Mouse (Mus musculus): ENCODE measurements at regions not wholly inside any gene's neighbourhood (a gene's known extent, or its start where the extent isn't known, plus 50 kb on each side); places are given as distances from the start of the nearest gene placed in this dataset.

GRCm38 (mm10) chr1:13993825-13994509 lies 2099.2 kb downstream of the 4930444P10Rik start:
- Histone ChIP-seq H3K27me3 (ENCODE audit: control insufficient read depth, insufficient read depth, low read length) (no peaks in the 10 kb centered on the region), H3K27ac (ENCODE audit: control insufficient read depth, insufficient read depth, low read depth, low read length) (no peak overlapping the region), H3K36me3 (ENCODE audit: control insufficient read depth, insufficient read depth, low read length) (no peaks in the 10 kb centered on the region), H3K4me1 (ENCODE audit: control insufficient read depth, insufficient read depth, low read length) (no peaks in the 10 kb centered on the region), H3K4me3 (ENCODE audit: control insufficient read depth, low read depth, low read length) (no peak overlapping the region)
- TF ChIP-seq CTCF (IDR thresholded peaks at IDR 0.05; ENCODE audit: control insufficient read depth, insufficient read depth, insufficient replicate concordance, low read depth, low read length) (no peak), POLR2A (IDR thresholded peaks at IDR 0.05; ENCODE audit: control insufficient read depth, low read depth, low read length) (no peak)

GRCm38 (mm10) chr1:13992978-13993377 lies 2100.1 kb downstream of the 4930444P10Rik start:
- Histone ChIP-seq H3K27ac (ENCODE audit: control insufficient read depth, insufficient read depth, low read depth, low read length) (no peak overlapping the region), H3K36me3 (ENCODE audit: control insufficient read depth, insufficient read depth, low read length) (no peaks in the 10 kb centered on the region), H3K4me3 (ENCODE audit: control insufficient read depth, low read depth, low read length) (no peak overlapping the region), H3K4me1 (ENCODE audit: control insufficient read depth, insufficient read depth, low read length) (no peaks in the 10 kb centered on the region), H3K27me3 (ENCODE audit: control insufficient read depth, insufficient read depth, low read length) (no peaks in the 10 kb centered on the region)
- TF ChIP-seq CTCF (IDR thresholded peaks at IDR 0.05; ENCODE audit: control insufficient read depth, insufficient read depth, insufficient replicate concordance, low read depth, low read length): no peak
- TF ChIP-seq POLR2A (IDR thresholded peaks at IDR 0.05; ENCODE audit: control insufficient read depth, low read depth, low read length): no peak

GRCm38 (mm10) chr1:13989360-13989759 lies 2103.8 kb downstream of the 4930444P10Rik start:
- Histone ChIP-seq H3K4me1 (ENCODE audit: control insufficient read depth, insufficient read depth, low read length) (no peaks in the 10 kb centered on the region), H3K27me3 (ENCODE audit: control insufficient read depth, insufficient read depth, low read length) (no peaks in the 10 kb centered on the region), H3K4me3 (ENCODE audit: control insufficient read depth, low read depth, low read length) (no peak overlapping the region), H3K27ac (ENCODE audit: control insufficient read depth, insufficient read depth, low read depth, low read length) (no peak overlapping the region), H3K36me3 (ENCODE audit: control insufficient read depth, insufficient read depth, low read length) (no peaks in the 10 kb centered on the region)
- no peak for TF ChIP-seq CTCF (IDR thresholded peaks at IDR 0.05; ENCODE audit: control insufficient read depth, insufficient read depth, insufficient replicate concordance, low read depth, low read length)
- no peak for TF ChIP-seq POLR2A (IDR thresholded peaks at IDR 0.05; ENCODE audit: control insufficient read depth, low read depth, low read length)

- no peaks in the 10 kb centered on the region for H3K4me1 ChIP-seq (ENCODE audit: control insufficient read depth, insufficient read depth, low read length)
- no peak overlapping the region for H3K27ac ChIP-seq (ENCODE audit: control insufficient read depth, insufficient read depth, low read depth, low read length)
- H3K36me3 ChIP-seq (ENCODE audit: control insufficient read depth, insufficient read depth, low read length): no peaks in the 10 kb centered on the region
- TF ChIP-seq CTCF (IDR thresholded peaks at IDR 0.05; ENCODE audit: control insufficient read depth, insufficient read depth, insufficient replicate concordance, low read depth, low read length): no peak
- TF ChIP-seq POLR2A (IDR thresholded peaks at IDR 0.05; ENCODE audit: control insufficient read depth, low read depth, low read length): no peak
- no peak overlapping the region for H3K4me3 ChIP-seq (ENCODE audit: control insufficient read depth, low read depth, low read length)
- H3K27me3 ChIP-seq (ENCODE audit: control insufficient read depth, insufficient read depth, low read length): no peaks in the 10 kb centered on the region
Measured at GRCm38 (mm10) chr1:13984833-13985232, 2108.3 kb downstream of the 4930444P10Rik start.

GRCm38 (mm10) chr1:13980273-13980672 lies 2112.9 kb downstream of the 4930444P10Rik start:
- no peak overlapping the region for H3K4me3 ChIP-seq (ENCODE audit: control insufficient read depth, low read depth, low read length)
- no peak for TF ChIP-seq POLR2A (IDR thresholded peaks at IDR 0.05; ENCODE audit: control insufficient read depth, low read depth, low read length)
- no peak for TF ChIP-seq CTCF (IDR thresholded peaks at IDR 0.05; ENCODE audit: control insufficient read depth, insufficient read depth, insufficient replicate concordance, low read depth, low read length)

GRCm38 (mm10) chr1:13978640-13979039 lies 2114.5 kb downstream of the 4930444P10Rik start:
- Histone ChIP-seq H3K27ac (ENCODE audit: control insufficient read depth, insufficient read depth, low read depth, low read length) (no peak overlapping the region), H3K4me1 (ENCODE audit: control insufficient read depth, insufficient read depth, low read length) (no peaks in the 10 kb centered on the region), H3K4me3 (ENCODE audit: control insufficient read depth, low read depth, low read length) (no peak overlapping the region), H3K27me3 (ENCODE audit: control insufficient read depth, insufficient read depth, low read length) (no peaks in the 10 kb centered on the region), H3K36me3 (ENCODE audit: control insufficient read depth, insufficient read depth, low read length) (no peaks in the 10 kb centered on the region)
- TF ChIP-seq POLR2A (IDR thresholded peaks at IDR 0.05; ENCODE audit: control insufficient read depth, low read depth, low read length) (no peak), CTCF (IDR thresholded peaks at IDR 0.05; ENCODE audit: control insufficient read depth, insufficient read depth, insufficient replicate concordance, low read depth, low read length) (no peak)

More at GRCm38 (mm10) chr1:13980273-13980672, 2112.9 kb downstream of the 4930444P10Rik start:
- Histone ChIP-seq H3K4me1 (ENCODE audit: control insufficient read depth, insufficient read depth, low read length) (no peaks in the 10 kb centered on the region), H3K27ac (ENCODE audit: control insufficient read depth, insufficient read depth, low read depth, low read length) (no peak overlapping the region), H3K36me3 (ENCODE audit: control insufficient read depth, insufficient read depth, low read length) (no peaks in the 10 kb centered on the region), H3K27me3 (ENCODE audit: control insufficient read depth, insufficient read depth, low read length) (no peaks in the 10 kb centered on the region)

GRCm38 (mm10) chr1:13977207-13977606 lies 2115.9 kb downstream of the 4930444P10Rik start:
- Histone ChIP-seq H3K27me3 (ENCODE audit: control insufficient read depth, insufficient read depth, low read length) (no peaks in the 10 kb centered on the region), H3K36me3 (ENCODE audit: control insufficient read depth, insufficient read depth, low read length) (no peaks in the 10 kb centered on the region), H3K4me1 (ENCODE audit: control insufficient read depth, insufficient read depth, low read length) (no peaks in the 10 kb centered on the region), H3K4me3 (ENCODE audit: control insufficient read depth, low read depth, low read length) (no peak overlapping the region), H3K27ac (ENCODE audit: control insufficient read depth, insufficient read depth, low read depth, low read length) (no peak overlapping the region)
- TF ChIP-seq CTCF (IDR thresholded peaks at IDR 0.05; ENCODE audit: control insufficient read depth, insufficient read depth, insufficient replicate concordance, low read depth, low read length) (no peak), POLR2A (IDR thresholded peaks at IDR 0.05; ENCODE audit: control insufficient read depth, low read depth, low read length) (no peak)

All from testis, adult 2 months (tissue).